Mouse (Mus musculus) ZHBTc4 (cell line): ENCODE results near the gene Ier2.

Experiments used
- DNase-seq: peaks from one replicate; pipeline ENCODE4 v3.0.0-alpha.2; 2011; ENCODE audit warnings: low read depth, low spot score

Gene Ier2

DNA sequence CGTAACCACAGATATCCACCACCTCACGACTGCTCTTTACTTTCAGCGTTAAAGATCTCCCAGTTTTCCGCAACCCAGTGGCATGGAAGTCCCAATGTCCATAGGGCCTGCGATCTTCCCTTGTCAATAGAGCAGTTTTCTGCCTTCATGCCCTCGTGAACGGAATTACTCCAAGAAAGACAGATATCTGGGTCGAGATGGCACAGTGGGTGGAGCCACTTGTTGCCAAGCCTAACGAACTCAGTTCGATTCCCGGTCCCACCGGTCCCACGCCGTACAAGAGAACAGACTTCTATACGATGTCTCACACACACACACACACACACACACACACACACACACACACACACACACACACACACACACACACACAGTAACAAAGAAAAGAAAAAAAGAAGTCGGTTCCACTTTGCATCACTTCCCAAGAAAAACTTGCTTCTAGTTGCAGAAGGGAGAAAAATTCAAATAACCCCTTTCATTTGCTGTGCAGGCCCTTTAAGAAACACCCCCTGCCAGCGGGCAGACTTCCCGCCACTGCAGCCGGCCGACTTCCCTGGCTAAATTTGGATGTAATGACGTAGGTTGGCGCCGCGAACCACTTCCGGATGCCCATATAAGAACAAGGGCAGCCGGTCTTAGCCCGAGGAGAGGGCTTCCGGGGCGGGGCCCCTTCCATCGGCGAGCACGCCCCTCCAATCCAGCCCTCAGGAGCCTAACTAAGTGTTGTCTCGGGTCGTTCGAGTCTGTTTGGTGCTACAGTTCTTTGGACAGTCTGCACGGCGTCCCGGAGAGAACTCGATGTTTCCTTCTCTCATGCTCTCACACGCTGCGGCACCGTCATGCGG is 1.1 kb upstream of the Ier2 start:
- peak; percentile 99 for DNase-seq

DNA sequence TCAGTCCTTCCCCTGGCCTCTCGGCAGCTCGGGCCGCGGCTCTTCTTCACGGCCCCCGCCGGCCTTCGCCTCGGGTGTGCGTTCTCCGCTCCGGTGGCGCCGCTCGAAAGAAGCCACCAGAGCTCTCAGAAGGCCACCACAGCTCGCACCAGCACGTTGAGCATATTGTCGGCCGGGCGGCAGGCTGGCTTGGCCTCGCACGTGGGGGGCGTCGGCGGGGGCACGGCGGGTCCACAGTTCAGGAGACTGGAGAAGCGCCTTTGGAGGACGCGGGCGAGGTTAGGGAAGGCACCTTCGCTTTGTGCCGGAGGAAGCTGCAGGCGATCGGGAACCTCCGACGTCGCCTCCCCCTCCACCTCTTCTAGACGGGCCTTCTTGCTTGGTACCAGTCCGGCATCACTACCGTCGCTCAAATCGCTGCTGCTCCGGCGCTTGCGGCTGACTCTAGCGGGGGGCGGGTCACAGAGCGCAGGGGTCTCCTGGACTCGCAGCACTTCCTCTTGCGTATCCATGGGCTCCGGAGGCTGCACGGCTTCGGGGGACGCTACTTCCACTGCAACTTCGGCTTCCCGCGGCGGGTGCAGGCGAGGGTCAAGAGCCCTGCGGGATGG is 586 bp downstream of the Ier2 start:
- peak; percentile 72 for DNase-seq

DNA sequence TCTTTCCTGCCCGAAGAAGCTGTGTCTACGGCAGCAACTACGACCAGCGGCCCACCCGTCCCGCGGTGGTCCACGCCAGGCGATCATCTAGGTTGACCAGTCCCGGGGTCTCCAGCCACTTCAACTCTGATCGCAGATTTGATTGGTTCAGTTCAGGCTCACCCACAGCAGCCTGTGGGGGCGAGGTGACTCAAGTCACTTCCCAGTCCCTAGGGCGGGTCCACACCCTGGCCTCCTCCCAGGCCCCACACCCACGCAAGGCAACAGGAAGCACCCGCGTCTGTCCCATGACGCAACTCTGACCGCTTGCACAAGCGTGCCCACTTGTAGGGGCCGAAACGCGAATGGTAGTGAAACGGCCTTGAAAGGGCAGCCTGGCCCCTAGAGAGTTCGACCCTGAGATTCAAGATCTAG is 1.2 kb downstream of the Ier2 start:
- DNase-seq: peak; percentile 86

DNA sequence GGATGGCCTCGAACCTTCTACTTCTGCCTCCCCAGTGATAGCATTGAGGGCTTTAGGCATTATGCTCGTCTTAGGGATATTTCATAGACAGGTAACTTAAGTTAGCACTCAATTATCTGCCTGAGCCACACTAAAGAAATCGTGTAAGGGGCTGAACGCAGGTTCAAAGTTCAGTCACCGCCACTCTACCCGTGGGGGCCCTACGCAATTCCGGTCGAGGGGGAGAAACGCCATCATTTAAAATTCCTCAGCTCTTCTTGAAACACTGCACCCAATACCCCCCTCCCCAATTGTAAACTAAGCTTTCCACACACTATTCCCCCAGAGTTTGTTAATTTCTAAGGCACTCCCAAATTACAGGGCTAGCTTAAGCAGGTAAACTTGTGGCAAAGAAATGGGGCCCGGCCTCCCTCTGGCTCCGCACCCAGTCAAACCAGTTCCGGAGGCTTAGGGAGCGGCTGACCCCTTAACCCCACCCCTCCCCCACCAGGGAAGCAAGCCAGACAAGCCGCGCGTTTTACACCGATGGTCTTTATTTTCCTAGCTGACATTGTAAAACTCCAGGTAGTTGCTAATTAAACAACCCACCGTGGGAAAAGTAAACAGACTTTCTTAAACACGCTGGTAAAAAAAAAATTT is 1.7 kb downstream of the Ier2 start:
- peak; percentile 90 for DNase-seq

DNA sequence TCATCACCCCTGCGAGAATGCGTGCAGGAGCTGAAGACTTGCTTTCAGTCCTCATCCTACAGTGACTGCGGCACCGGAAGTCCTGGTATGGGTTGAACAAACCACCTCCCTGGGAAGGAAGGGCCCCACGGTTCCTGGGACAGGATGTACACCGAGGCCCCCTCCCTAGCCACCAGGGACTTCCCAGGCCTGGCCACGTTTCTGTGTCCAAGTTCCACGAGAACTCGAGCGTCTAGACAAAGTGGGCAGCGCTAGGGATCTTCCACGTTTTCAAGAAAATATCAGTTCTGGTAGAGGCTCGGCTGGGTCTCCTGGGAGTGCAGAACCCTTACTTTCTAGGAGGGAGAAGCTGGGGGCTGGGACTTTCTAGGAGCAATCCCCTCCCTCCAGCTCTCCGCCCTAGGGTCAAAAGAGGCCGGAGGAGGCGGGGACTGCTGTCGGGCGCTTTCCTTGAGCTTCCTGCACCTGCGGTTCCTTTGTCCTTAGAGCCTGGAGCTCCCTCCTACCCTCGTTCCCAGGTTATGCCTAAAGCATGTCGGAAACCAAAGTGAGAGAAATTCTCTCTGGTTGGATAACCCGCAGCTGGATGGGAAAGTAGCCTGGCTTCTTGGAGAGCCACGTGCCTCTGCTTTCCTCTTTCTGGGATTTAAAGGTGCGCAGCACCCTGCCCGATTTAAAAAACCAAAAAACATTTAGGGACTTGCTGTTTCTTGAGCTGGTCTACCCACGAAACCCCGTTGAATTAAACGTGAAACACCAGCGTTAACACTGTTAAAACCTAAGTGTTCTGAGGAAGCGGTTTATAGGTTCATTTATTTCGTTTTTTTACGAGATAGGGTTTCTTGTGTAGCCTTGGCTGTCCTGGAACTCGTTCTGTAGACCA is 2.5 kb downstream of the Ier2 start:
- peak; percentile 96 for DNase-seq

DNA sequence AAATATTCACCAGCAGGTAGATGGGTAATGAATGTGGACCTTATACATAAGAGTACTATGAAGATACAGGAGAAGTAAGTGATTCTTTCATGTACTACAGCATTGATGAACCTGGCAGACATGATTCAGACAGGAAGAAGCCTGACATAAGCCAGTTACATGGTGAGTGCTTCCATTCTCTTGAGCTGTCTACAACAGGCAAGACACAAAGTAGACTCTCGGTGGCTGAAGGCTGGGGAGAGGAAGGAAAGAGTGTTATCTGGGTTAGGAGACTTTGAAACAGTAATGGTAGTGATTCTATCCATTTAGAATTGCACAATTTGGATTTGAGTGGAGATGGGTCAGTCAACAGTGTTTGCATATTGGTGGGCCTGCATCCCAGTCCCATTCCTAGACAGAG is 3.7 kb downstream of the Ier2 start:
- DNase-seq: no peak

DNA sequence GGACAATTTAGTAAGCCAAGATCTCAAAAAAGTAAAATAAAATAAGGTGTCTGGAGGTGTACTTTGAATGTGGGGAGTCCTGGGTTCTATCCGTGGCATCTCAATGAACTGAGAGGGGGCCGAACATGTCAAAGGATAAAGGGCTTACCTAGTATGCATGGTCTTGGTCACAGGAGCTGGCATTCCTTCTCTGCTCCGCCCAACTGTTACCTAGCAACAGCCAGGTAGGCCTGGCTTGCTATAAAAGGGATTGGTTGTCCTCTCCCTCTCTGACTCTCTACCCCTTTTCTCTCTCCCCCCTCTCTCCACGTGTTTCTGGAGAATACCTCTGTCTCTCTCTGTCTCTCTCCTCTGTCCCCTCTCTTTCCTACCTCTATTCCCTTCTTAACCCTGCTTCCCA is 5.0 kb downstream of the Ier2 start:
- peak; percentile 43 for DNase-seq

DNA sequence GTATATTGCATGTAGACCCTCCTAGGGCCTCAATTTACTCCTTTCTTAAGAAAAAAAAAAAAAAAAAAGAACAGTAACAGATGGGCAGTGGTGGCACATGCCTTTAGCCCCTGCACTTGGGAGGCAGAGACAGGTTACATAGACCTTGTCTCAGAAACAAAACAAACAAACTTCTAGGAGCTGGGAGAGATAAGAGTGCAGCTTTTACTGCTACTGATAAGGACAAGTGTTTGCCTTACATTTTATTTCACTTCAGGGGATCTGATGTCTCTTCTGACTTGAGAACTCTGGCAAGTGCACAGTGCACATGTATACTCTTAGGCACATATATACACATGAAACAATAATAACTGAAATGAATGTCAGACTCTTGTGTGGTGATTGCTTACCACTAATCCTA is 5.4 kb downstream of the Ier2 start:
- DNase-seq: no peak

DNA sequence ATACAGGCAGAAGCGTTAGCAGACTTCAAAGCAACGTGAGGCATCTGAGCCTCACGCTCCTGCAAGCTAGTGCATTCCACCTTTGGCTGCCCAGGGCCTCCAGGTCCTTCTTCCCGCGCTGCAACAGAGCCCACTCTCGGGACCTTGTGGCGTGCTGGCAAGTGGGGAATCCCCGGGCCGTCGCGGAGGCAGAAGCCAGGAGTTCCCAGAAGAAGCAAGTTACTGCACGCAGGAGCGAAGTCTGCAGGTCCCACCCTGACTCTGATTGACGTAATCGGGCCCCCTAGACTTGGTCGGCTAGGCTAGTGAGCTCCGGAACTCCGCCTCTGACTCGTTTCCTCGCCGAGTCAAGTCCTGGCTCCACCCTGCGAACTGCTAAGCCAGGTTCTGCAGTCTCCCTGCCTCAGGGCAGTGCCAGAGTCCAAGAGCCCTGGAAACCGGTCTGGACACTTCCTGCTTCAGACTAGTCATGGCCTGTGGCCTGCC is 6.0 kb downstream of the Ier2 start:
- peak; percentile 92 for DNase-seq

DNA sequence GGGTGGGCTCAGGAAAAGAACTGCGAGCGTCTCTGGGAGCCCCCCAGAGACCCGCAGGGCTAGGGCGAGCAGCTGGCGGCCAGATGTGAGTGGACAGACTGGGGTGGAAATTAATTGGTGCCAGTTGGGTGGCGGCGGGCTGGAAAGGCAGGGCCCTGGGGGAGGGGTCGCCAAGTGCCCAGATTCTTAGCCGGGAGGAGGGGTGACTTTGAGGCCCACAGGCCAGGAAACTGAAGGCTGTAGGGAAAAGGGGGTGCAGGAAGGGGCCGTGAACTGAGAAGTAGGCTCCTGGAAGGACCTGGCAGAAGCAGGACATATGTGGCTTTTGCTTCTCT is 6.5 kb downstream of the Ier2 start:
- no peak for DNase-seq

DNA sequence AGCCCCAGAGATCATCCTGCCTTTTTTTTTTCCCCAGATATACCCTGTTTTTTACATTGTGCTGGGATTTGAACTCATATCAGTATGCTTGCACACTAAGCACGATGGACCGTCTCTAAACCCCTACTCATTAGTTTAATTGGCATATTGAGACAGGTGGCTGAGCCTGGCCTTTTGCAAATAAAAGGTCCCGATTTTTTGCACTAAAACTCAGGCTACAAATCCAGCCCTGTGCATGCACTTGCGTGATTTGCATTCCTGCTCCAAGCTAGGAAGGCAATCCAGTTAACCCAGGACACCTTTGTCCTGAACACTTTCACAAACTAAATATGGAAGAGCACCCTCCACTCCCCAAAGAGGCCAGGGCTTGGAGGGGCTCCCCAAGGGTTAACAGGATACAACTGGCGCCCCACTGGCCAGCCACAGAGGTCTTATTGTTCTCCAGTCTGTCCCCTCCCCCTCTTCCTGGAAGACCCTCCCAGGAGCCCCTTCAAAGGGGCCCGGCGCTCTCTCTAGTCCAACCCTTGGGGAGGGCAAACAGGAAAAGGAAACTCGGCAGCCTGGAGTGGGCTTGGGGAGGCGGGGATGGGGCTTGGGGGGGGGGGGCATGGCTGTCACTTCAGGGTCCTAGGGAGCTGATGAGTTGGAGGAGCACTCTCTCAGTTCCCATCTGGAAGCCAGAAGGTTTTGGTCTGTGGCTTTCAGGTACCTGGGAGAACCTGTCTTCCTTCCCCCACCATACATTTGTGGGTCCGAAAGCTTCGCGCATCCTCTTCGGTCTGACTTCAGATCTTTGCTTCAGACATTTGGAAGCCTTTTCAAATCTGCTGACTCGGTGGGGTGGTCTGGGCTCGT is 7.1 kb downstream of the Ier2 start:
- peak; percentile 80 for DNase-seq

DNA sequence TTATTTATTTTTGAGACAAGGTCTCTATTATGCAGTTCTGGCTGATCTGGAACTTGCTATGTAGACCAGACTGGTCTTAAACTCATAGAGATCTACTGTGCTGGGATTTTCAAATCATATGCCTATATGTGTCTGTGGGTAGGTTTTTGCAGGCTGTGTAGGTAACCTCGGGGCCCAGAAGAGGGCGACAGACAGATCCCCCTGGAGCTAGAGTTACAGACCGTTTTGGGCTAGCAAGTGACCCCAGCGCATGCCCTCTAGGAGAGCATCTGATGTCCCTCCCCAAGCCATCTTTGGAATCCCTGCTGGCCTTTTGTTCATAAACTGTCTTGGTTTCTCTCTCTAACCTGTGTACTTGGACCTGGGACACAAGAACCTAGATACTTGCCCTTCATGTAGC is 8.1 kb downstream of the Ier2 start:
- peak; percentile 72 for DNase-seq

DNA sequence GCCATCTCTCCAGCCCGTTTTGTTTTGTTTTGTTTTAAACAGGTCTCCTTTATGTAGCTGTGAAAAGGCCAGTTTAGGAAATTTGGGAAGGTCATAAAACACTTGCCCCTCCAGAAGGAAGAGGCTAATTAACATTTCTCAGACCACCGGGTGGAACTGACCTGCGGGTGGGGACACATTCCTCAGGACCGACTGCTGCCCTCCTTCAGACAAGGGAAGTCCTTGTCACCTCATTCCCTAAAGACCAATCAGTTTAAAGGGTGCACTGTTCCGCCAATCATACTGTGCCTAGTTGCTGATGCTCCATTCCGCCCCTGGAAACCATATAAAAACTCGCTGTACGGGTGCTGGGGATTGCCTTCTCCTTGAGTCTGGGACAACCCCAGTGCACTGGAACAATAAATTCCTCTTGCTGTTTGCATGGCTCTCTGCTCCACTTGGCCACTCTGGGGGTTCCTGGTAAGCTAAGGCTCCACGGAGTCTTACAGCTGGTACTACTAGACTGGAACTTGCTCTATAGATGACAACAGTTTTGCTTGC is 9.5 kb downstream of the Ier2 start:
- no peak for DNase-seq

DNA sequence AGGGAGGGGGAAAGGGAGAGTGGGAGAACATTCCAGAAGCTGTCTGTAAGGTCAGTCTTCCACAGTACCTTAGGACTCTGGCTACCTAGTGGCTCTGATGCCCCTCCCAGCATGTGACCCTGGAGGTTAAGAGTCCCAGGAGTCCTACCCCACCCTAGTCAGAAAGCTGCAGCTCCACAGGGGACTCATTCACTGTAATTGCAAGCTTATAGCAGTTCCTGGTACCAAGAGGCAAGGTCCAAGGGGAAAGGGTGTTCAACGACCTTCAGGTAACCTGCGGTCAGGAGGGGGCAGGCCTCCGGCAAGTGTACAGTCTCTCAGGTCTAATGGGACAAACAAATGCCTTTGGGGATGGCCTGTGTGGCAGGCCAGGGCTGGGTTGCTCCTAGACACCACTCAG is 12.4 kb downstream of the Ier2 start:
- peak; percentile 98 for DNase-seq

DNA sequence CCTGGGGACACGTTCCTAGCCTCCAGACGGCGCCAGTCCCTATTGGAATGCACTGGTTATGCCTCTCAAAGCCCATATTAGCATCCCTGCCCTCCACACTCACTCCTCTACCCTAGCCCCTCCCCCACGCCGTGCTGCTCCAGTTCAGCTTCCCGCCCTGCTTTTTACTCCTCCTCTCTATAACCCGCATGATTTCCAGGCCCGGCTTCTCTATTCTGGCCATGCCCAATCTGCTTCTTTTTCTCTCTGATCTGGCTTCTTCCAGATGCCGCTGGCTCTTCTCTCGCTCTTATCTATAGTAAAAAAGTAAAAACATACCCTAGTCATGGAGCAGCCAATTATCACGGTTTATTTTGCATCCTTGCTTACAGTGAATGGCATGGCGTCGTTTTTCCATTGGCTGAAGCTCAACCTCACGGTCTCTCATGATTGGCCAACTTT is 15.2 kb downstream of the Ier2 start:
- DNase-seq: peak; percentile 93

DNA sequence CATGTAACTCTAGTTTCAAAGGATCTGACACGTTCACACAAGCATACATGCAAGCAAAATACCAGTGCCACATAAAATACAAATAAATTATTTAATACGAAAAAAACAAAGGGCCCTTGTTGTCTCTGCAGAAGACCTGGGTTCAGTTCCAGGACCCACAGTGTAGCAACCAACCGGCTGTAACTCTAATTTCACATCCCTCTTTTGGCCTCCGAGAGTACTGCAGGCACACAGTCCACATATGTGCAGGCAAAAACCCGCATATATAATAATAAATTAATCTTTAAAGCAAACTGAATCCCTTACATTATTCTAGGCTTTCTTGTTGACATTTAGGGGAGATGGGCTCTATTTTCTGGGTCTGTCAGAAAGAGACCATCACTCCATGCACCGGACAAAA is 15.9 kb downstream of the Ier2 start:
- DNase-seq: peak; percentile 58

DNA sequence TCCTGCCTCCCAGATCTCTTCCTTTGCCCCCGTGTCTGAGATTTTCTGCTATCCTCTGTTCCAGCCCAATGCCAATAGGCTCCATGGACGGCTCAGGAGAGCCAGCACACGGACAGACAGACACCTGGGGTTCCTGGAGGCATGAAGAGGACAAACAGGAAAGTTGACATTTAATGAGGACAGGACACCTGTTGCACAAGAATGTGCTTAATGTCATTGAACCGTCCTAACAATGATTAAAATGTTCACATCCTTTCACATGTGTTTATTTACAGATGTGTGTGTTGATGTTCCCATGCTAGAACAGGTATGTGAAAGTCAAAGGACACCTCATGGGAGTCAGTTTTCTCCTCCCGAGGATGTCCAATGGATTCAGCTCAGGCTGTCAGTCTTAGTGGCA is 19.6 kb downstream of the Ier2 start:
- DNase-seq: no peak

DNA sequence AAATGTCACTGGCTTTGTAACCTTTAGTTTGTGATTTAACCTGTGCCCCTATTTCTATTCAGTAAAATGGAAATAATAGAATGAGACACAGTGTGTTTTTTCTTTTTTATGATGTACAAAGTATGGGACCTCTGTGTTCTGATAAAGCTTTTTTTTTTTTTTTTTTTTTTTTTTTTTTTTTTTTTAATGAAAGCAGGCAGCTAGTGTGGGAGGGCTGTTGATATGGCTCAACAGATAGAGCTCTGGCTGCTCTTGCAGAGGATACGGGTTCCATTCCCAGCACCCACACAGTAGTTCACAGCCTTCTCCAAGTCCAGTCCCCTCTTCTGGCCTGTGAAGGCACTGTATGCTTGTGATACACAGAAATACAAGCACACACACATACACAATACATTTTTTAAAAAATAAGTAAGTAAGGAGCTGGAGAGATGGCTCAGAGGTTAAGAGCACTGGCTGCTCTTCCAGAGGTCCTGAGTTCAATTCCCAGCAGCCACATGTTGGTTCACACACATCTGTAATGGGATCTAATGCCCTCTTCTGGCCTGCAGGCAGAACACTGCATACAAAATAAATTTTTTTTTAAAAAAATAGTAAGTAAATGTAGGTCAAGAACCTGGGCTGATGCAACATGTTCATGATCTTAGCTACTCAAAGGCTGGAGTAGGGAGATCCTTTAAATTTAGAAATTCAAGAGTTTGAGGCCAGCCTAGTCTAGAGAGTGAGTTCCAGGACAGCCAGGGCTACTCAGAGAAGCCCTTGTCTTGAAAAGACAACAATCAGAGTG is 20.9 kb downstream of the Ier2 start:
- DNase-seq: no peak

DNA sequence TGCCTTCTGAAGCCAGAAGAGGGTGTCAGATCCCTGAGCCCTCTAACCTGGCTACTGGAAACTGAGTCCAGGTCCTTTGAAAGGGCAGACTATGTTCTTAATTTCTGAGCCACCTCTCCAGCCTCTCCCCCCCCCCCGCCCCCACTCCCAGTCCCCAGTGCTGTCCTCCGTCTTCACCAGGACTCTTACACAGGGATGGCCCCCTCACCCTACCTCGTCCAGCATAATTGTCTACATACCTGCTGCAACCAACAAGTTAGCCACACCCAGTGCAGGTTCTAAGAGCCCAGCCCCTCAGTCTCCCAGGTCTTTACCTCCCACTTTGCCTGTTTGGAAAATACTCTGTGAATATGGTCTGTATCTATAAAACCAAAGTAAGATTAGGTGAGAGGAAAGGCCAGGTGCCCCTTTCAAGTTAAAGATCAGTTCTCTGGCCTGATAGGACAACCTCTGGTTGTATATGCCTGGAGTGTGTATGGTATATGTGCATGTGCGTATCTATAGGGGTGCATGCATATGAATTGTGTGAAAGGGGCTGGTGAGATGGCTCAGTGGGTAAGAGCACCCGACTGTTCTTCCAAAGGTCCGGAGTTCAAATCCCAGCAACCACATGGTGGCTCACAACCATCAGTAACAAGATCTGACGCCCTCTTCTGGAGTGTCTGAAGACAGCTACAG is 21.9 kb downstream of the Ier2 start:
- DNase-seq: no peak
